Mouse (Mus musculus): ENCODE results near the gene Adamtsl4. TPM values are rescaled to one million over a fixed set of nuclear protein-coding genes. Genes with fewer than 3 reads are reported as not detected.

Adamtsl4 gene
- 1.3 and 1.6 TPM in 2 replicates for polyA plus RNA-seq (2012)

GRCm38 (mm10) chr3:95687524-95688421 is at the start of gene Adamtsl4:
Adamtsl4 (minus strand) TSS chr3:95687917.

GRCm38 (mm10) chr3:95658236-95658867 is 29.4 kb downstream of the Adamtsl4 start, which contains the start of gene Mcl1:
Mcl1 (plus strand) TSS chr3:95658788.

Other genes with a start within 250 kb of the Adamtsl4 start
- gene Ctsk, start 188.7 kb downstream of the Adamtsl4 start, polyA plus RNA-seq (2012), result not detected in 2 replicates
- 2.0 and 3.0 TPM in 2 replicates for gene Ctss, start 161.1 kb downstream of the Adamtsl4 start, polyA plus RNA-seq (2012)
- gene Hormad1, start 128.2 kb downstream of the Adamtsl4 start, polyA plus RNA-seq (2012), result not detected in 2 replicates
- gene Golph3l, start 99.0 kb downstream of the Adamtsl4 start, polyA plus RNA-seq (2012), result 1.2 and 2.4 TPM in 2 replicates
- gene Ensa, start 62.9 kb downstream of the Adamtsl4 start, polyA plus RNA-seq (2012), result 17.9 and 21.4 TPM in 2 replicates
- 437 and 552 TPM in 2 replicates for gene Mcl1, start 29.1 kb downstream of the Adamtsl4 start, polyA plus RNA-seq (2012)
- gene Ecm1, start 51.7 kb upstream of the Adamtsl4 start, polyA plus RNA-seq (2012), result 11.3 and 14.5 TPM in 2 replicates
- gene Tars2, start 72.3 kb upstream of the Adamtsl4 start, polyA plus RNA-seq (2012), result 41.4 and 54.6 TPM in 2 replicates
- 4.7 and 6.0 TPM in 2 replicates for gene Rprd2, start 130.9 kb upstream of the Adamtsl4 start, polyA plus RNA-seq (2012)
- gene Prpf3, start 168.0 kb upstream of the Adamtsl4 start, polyA plus RNA-seq (2012), result 6.5 and 7.9 TPM in 2 replicates
- 114 and 124 TPM in 2 replicates for gene Mrps21, start 183.6 kb upstream of the Adamtsl4 start, polyA plus RNA-seq (2012)
- gene Ciart, start 194.3 kb upstream of the Adamtsl4 start, polyA plus RNA-seq (2012), result 10.0 and 15.3 TPM in 2 replicates
- 2.1 and 2.7 TPM in 2 replicates for gene BC028528, start 204.1 kb upstream of the Adamtsl4 start, polyA plus RNA-seq (2012)
- gene Aph1a, start 206.1 kb upstream of the Adamtsl4 start, polyA plus RNA-seq (2012), result 125 and 163 TPM in 2 replicates
- not detected in 2 replicates for gene Car14, start 216.8 kb upstream of the Adamtsl4 start, polyA plus RNA-seq (2012)
- gene Anp32e, start 241.3 kb upstream of the Adamtsl4 start, polyA plus RNA-seq (2012), result 272 and 489 TPM in 2 replicates

Measured in megakaryocyte-erythroid progenitor cell, adult 5 weeks (primary cell).